Mouse (Mus musculus): ENCODE measurements at regions not wholly inside any gene's neighbourhood (a gene's known extent, or its start where the extent isn't known, plus 50 kb on each side); places are given as distances from the start of the nearest gene placed in this dataset.

GRCm38 (mm10) chr4:22998994-22999393, 510.8 kb upstream of the Pou3f2 start:
- in situ Hi-C loops (cut with MboI, MseI): no loop called here

- in situ Hi-C loops (cut with MboI, MseI): no loop called here
Measured at GRCm38 (mm10) chr4:22997198-22997985, 509.2 kb upstream of the Pou3f2 start.

GRCm38 (mm10) chr4:22986763-22987468, 498.8 kb upstream of the Pou3f2 start:
- in situ Hi-C loops (cut with MboI, MseI): no loop called here

GRCm38 (mm10) chr4:22973585-22974116, 485.5 kb upstream of the Pou3f2 start:
- in situ Hi-C loops (cut with MboI, MseI): no loop called here

GRCm38 (mm10) chr4:22972784-22973584, 484.8 kb upstream of the Pou3f2 start:
- in situ Hi-C loops (cut with MboI, MseI): no loop called here

GRCm38 (mm10) chr4:22971127-22971526, 483.0 kb upstream of the Pou3f2 start:
- in situ Hi-C loops (cut with MboI, MseI): no loop called here

- in situ Hi-C loops (cut with MboI, MseI): no loop called here
Measured at GRCm38 (mm10) chr4:22970495-22970894, 482.3 kb upstream of the Pou3f2 start.

- in situ Hi-C loops (cut with MboI, MseI): loop anchor here (10.0 kb wide), 1 partner anchor 685 kb away; no protein-coding TSS in a partner anchor
Measured at GRCm38 (mm10) chr4:22949422-22949821, 461.3 kb upstream of the Pou3f2 start.

GRCm38 (mm10) chr4:22948880-22949279, 460.7 kb upstream of the Pou3f2 start:
- in situ Hi-C loops (cut with MboI, MseI): loop anchor here (10.0 kb wide), 1 partner anchor 684 kb away; no protein-coding TSS in a partner anchor

- in situ Hi-C loops (cut with MboI, MseI): loop anchor here (10.0 kb wide), 1 partner anchor 682 kb away; no protein-coding TSS in a partner anchor
Measured at GRCm38 (mm10) chr4:22946788-22947406, 458.7 kb upstream of the Pou3f2 start.

GRCm38 (mm10) chr4:22938302-22938701, 450.1 kb upstream of the Pou3f2 start:
- in situ Hi-C loops (cut with MboI, MseI): no loop called here

GRCm38 (mm10) chr4:22924181-22924580, 436.0 kb upstream of the Pou3f2 start:
- in situ Hi-C loops (cut with MboI, MseI): no loop called here

GRCm38 (mm10) chr4:22914886-22915285, 426.7 kb upstream of the Pou3f2 start:
- in situ Hi-C loops (cut with MboI, MseI): no loop called here

- in situ Hi-C loops (cut with MboI, MseI): no loop called here
Measured at GRCm38 (mm10) chr4:22892694-22893046, 404.5 kb upstream of the Pou3f2 start.

- in situ Hi-C loops (cut with MboI, MseI): no loop called here
Measured at GRCm38 (mm10) chr4:22891974-22892693, 404.0 kb upstream of the Pou3f2 start.

GRCm38 (mm10) chr4:22880692-22881091, 392.5 kb upstream of the Pou3f2 start:
- in situ Hi-C loops (cut with MboI, MseI): no loop called here

- in situ Hi-C loops (cut with MboI, MseI): no loop called here
Measured at GRCm38 (mm10) chr4:22875392-22875791, 387.2 kb upstream of the Pou3f2 start.

- in situ Hi-C loops (cut with MboI, MseI): no loop called here
Measured at GRCm38 (mm10) chr4:22836124-22836445, 347.9 kb upstream of the Pou3f2 start.

- in situ Hi-C loops (cut with MboI, MseI): no loop called here
Measured at GRCm38 (mm10) chr4:22835381-22836123, 347.4 kb upstream of the Pou3f2 start.

- in situ Hi-C loops (cut with MboI, MseI): no loop called here
Measured at GRCm38 (mm10) chr4:22833851-22834440, 345.8 kb upstream of the Pou3f2 start.
